Mouse (Mus musculus) forebrain, embryonic 15.5 days (tissue): ENCODE measurements around the gene Cdk17. TPM values are rescaled to one million over a fixed set of nuclear protein-coding genes. Genes with fewer than 3 reads are reported as not detected.

Source experiments
- ATAC-seq: fragments of 200-750 bp; cut with Nextera tagmentation; replicated peaks from 2 replicates; pipeline ENCODE4 v1.8.0; 2017; ENCODE audit warnings: mild to moderate bottlenecking, moderate TSS enrichment, moderate library complexity
- H3K27ac ChIP-seq: fragments of 300-500 bp; sonication (generic); replicated peaks from 2 replicates; pipeline ENCODE4 v1.5.1; 2015; ENCODE audit warnings: mild to moderate bottlenecking, inconsistent platforms
- H3K27me3 ChIP-seq: fragments of 300-500 bp; sonication (generic); 2 replicates; pipeline ENCODE4 v1.6.1; 2015; ENCODE audit warnings: inconsistent platforms
- H3K36me3 ChIP-seq: fragments of 300-500 bp; sonication (generic); 2 replicates; pipeline ENCODE4 v1.6.1; 2015; ENCODE audit warnings: mild to moderate bottlenecking, inconsistent platforms
- H3K4me1 ChIP-seq: fragments of 300-500 bp; sonication (generic); 2 replicates; pipeline ENCODE4 v1.6.1; 2015; ENCODE audit warnings: inconsistent platforms
- H3K4me2 ChIP-seq: fragments of 300-500 bp; sonication (generic); replicated peaks from 2 replicates; pipeline ENCODE4 v1.6.1; 2015; ENCODE audit warnings: mild to moderate bottlenecking, inconsistent platforms
- H3K4me3 ChIP-seq: fragments of 300-500 bp; sonication (generic); 2 replicates; pipeline ENCODE4 v1.5.1; 2015; ENCODE audit warnings: mild to moderate bottlenecking, inconsistent platforms
- H3K9ac ChIP-seq: fragments of 300-500 bp; sonication (generic); replicated peaks from 2 replicates; pipeline ENCODE4 v1.6.1; 2015; ENCODE audit warnings: mild to moderate bottlenecking, inconsistent platforms
- H3K9me3 ChIP-seq: fragments of 300-500 bp; sonication (generic); 2 replicates; pipeline ENCODE4 v1.6.1; 2016; ENCODE audit warnings: inconsistent platforms
- WGBS: fragments of 180-500 bp; shearing (Covaris S2); methylation state at CpG from one replicate; pipeline ENCODE4 v1.1.7; 2015; ENCODE audit warnings: mixed read lengths; 5-methylcytosine and 5-hydroxymethylcytosine counted together
- polyA plus RNA-seq: library from polyadenylated mRNA; unstranded; fragments of >200 nt; fragmentation: Nextera tagmentation; extraction: Ambion mirVana; gene quantifications from 2 replicates; pipeline ENCODE4 v1.2.1, GENCODE M21; 2015

Cdk17 gene
- polyA plus RNA-seq, 1 experiment from 2014 or later, result 57.3 TPM

- WGBS, result 89% methylated on average over 5 of the region's 5 CpGs
- H3K4me2 ChIP-seq, result no peak overlapping the region
- no peaks in the 10 kb centered on the region for H3K9me3 ChIP-seq
- no peaks in the 10 kb centered on the region for H3K27me3 ChIP-seq
- H3K4me1 ChIP-seq, result peaks cover 48% of the 10 kb centered on the region
- no peak overlapping the region for H3K4me3 ChIP-seq
- no peak overlapping the region for H3K9ac ChIP-seq
- no peak overlapping the region for H3K27ac ChIP-seq
- no peaks in the 10 kb centered on the region for H3K36me3 ChIP-seq
- no peak for ATAC-seq
These were observed 124.8 kb downstream of the Cdk17 start for GRCm38 (mm10) chr10:93285489-93285888.

DNA sequence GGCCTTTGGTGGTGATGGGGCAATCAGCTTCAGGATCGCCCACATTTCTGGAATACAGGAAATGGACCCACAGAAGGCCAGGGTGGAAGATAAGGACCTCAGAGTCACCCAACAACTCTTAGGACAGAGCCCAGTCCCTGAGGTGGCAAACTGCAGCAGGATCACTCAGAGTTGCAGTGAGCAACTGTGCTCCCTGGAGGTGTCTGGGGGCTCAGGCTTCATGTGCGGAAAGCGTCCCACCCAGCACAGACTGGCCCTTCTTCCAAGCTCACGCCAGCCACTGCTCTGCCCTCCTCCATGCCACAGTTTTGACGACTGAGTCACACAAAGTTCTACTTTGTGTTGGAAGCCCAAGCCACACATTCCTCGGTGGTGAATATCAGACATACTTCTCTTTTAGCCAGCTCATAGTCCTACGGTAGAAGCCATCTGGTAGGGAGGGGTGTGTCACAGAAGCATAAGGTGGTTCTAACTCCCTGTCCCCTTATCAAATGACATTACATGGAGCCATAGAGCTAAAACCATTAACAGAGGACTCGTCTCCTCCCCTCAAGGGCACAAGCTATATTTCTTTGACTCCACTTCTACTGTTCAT is 127.0 kb downstream of the Cdk17 start:
- Histone ChIP-seq H3K27me3 (no peaks in the 10 kb centered on the region), H3K27ac (no peak overlapping the region), H3K4me2 (no peak overlapping the region), H3K4me1 (peaks cover 35% of the 10 kb centered on the region), H3K4me3 (no peak overlapping the region), H3K9ac (no peak overlapping the region), H3K9me3 (no peaks in the 10 kb centered on the region), H3K36me3 (no peaks in the 10 kb centered on the region)
- no peak for ATAC-seq
- WGBS, result 90% methylated on average over 8 of the region's 8 CpGs

GRCm38 (mm10) chr10:93288336-93288735 is 127.7 kb downstream of the Cdk17 start:
- ATAC-seq, result no peak
- Histone ChIP-seq H3K27me3 (no peaks in the 10 kb centered on the region), H3K27ac (no peak overlapping the region), H3K9me3 (no peaks in the 10 kb centered on the region), H3K4me3 (no peak overlapping the region), H3K9ac (no peak overlapping the region), H3K4me2 (no peak overlapping the region), H3K36me3 (no peaks in the 10 kb centered on the region), H3K4me1 (peaks cover 28% of the 10 kb centered on the region)
- 53% methylated on average over 4 of the region's 4 CpGs for WGBS

- ATAC-seq, result 0 out of 2 replicates have a peak, but pooled peaks have one; percentile 12
- Histone ChIP-seq H3K36me3 (no peaks in the 10 kb centered on the region), H3K27ac (peak overlapping the region; percentile 32; the same call in 1 of the 2 replicates), H3K9ac (no peak overlapping the region), H3K4me2 (no peak overlapping the region), H3K9me3 (no peaks in the 10 kb centered on the region), H3K4me3 (no peak overlapping the region), H3K4me1 (peaks cover 27% of the 10 kb centered on the region), H3K27me3 (no peaks in the 10 kb centered on the region)
- WGBS, result 31% methylated on average over 6 of the region's 6 CpGs
These were observed 128.7 kb downstream of the Cdk17 start for GRCm38 (mm10) chr10:93289404-93289803.

DNA sequence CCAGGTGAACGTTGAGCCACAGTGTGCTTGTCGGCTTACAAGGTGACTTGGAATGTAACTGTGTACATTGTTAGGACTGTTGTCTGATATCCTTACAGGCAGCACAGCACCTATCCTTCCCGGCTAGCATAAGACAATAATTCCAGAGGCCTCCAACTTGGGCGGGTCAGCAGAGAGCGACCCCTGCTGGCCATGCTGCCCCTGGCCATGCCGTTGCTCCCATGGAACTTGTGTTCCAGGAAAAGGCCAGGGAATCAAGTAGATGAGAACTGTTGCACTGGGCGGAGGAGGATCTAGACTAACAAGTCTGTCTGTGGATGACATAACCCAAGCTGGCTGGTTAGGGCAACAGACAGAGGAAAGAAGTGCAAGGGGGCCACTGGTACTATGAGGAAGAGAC is 130.7 kb downstream of the Cdk17 start:
- Histone ChIP-seq H3K9me3 (no peaks in the 10 kb centered on the region), H3K4me2 (no peak overlapping the region), H3K36me3 (no peaks in the 10 kb centered on the region), H3K27me3 (no peaks in the 10 kb centered on the region), H3K9ac (no peak overlapping the region), H3K4me3 (no peak overlapping the region), H3K4me1 (peaks cover 34% of the 10 kb centered on the region), H3K27ac (no peak overlapping the region)
- 30% methylated on average over 7 of the region's 7 CpGs for WGBS
- ATAC-seq, result 0 out of 2 replicates have a peak, but pooled peaks have one; percentile 11

DNA sequence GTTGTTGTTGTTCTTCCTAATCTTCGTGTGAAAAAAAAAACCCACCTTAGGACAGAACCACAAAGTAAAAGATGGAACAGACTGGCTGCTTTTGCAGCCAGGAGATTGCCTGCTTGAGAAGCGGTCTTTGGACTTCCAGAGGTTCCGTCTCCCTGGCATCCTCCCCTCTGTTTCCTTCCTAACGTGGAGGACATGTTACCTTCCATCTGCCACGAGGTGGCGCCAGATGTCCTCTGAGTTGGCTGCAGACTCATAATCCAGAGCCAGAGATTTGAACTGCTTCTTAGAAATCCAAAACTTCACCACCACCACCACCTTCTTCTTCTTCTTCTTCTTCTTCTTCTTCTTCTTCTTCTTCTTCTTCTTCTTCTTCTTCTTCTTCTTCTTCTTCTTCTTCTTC is 131.2 kb downstream of the Cdk17 start:
- peaks cover 34% of the 10 kb centered on the region for H3K4me1 ChIP-seq
- H3K9me3 ChIP-seq, result no peaks in the 10 kb centered on the region
- H3K9ac ChIP-seq, result no peak overlapping the region
- no peak overlapping the region for H3K4me2 ChIP-seq
- no peaks in the 10 kb centered on the region for H3K27me3 ChIP-seq
- H3K36me3 ChIP-seq, result no peaks in the 10 kb centered on the region
- no peak overlapping the region for H3K27ac ChIP-seq
- H3K4me3 ChIP-seq, result no peak overlapping the region
- under 1% methylated on average over 6 of the region's 6 CpGs for WGBS
- ATAC-seq, result no peak; the same call in 1 of the 2 replicates

- Histone ChIP-seq H3K4me2 (no peak overlapping the region), H3K36me3 (no peaks in the 10 kb centered on the region)
- 88% methylated on average over 7 of the region's 7 CpGs for WGBS
These were observed 132.9 kb downstream of the Cdk17 start for GRCm38 (mm10) chr10:93293621-93294020.

GRCm38 (mm10) chr10:93294547-93295219 is 134.0 kb downstream of the Cdk17 start:
- H3K27me3 ChIP-seq, result no peaks in the 10 kb centered on the region
- H3K9ac ChIP-seq, result no peak overlapping the region
- H3K4me1 ChIP-seq, result peaks cover 18% of the 10 kb centered on the region
- H3K4me2 ChIP-seq, result no peak overlapping the region
- no peak overlapping the region for H3K27ac ChIP-seq
- no peaks in the 10 kb centered on the region for H3K36me3 ChIP-seq
- no peaks in the 10 kb centered on the region for H3K9me3 ChIP-seq
- ATAC-seq, result no peak
- WGBS, result 68% methylated on average over 20 of the region's 20 CpGs
- no peak overlapping the region for H3K4me3 ChIP-seq

More at GRCm38 (mm10) chr10:93293621-93294020, 132.9 kb downstream of the Cdk17 start:
- Histone ChIP-seq H3K27me3 (no peaks in the 10 kb centered on the region), H3K9ac (no peak overlapping the region), H3K27ac (no peak overlapping the region), H3K4me1 (peaks cover 28% of the 10 kb centered on the region), H3K4me3 (no peak overlapping the region), H3K9me3 (no peaks in the 10 kb centered on the region)
- ATAC-seq, result no peak

GRCm38 (mm10) chr10:93297774-93298173 is 137.1 kb downstream of the Cdk17 start:
- WGBS, result 35% methylated on average over 5 of the region's 5 CpGs
- H3K4me3 ChIP-seq, result no peak overlapping the region
- H3K27me3 ChIP-seq, result no peaks in the 10 kb centered on the region
- H3K4me2 ChIP-seq, result no peak overlapping the region
- no peaks in the 10 kb centered on the region for H3K9me3 ChIP-seq
- no peak overlapping the region for H3K9ac ChIP-seq
- H3K4me1 ChIP-seq, result peaks cover 9% of the 10 kb centered on the region
- no peaks in the 10 kb centered on the region for H3K36me3 ChIP-seq
- no peak overlapping the region for H3K27ac ChIP-seq
- no peak for ATAC-seq

DNA sequence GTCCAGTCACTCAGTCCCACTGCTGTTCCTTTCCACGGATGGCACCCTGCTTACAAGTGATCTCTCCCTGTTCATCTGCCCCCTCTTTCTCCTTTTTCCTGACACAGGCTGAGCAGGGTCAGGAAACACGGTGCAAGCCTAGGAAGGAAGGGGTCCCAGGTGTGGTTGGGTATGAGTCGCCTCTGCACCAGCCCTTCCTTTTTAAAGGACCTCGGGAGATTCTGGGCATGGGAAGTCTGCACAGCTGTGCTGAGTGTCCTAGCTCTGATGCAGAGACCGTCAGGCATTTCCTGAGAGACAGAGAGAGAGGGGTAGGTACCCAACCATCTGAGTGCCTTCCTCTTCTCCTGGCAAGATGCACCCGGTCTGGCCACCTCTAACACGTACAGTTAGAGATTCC is 137.5 kb downstream of the Cdk17 start:
- H3K9ac ChIP-seq, result no peak overlapping the region
- 60% methylated on average over 7 of the region's 7 CpGs for WGBS
- no peaks in the 10 kb centered on the region for H3K36me3 ChIP-seq
- no peak overlapping the region for H3K27ac ChIP-seq
- no peaks in the 10 kb centered on the region for H3K27me3 ChIP-seq
- no peak for ATAC-seq
- H3K4me3 ChIP-seq, result no peak overlapping the region
- peaks cover 9% of the 10 kb centered on the region for H3K4me1 ChIP-seq
- H3K4me2 ChIP-seq, result no peak overlapping the region
- no peaks in the 10 kb centered on the region for H3K9me3 ChIP-seq

- Histone ChIP-seq H3K9ac (no peak overlapping the region), H3K4me1 (no peaks in the 10 kb centered on the region), H3K4me3 (no peak overlapping the region), H3K27ac (no peak overlapping the region), H3K4me2 (no peak overlapping the region), H3K36me3 (no peaks in the 10 kb centered on the region), H3K27me3 (no peaks in the 10 kb centered on the region), H3K9me3 (no peaks in the 10 kb centered on the region)
- 81% methylated on average over 8 of the region's 8 CpGs for WGBS
- ATAC-seq, result no peak
These were observed 141.2 kb downstream of the Cdk17 start for GRCm38 (mm10) chr10:93301831-93302230.

DNA sequence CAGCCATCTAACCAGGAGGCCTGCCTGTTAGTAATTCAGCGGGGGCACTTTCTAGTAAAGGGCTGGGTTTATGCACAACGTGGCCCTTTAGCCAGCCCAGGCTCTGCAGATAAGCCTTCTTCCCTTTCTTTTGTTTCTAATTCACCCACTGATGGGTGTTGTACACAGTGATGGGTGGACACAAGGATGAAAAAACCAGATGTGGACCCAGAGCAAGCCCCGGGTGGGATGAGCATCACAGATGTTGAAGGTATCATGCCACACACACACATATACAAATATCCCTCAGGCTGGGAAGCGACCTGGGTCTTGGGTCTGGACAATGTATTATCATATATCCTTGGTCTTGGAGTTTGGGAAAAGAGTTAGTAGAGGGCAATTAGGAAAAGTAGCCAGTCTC is 142.6 kb downstream of the Cdk17 start:
- no peak for ATAC-seq
- H3K4me3 ChIP-seq, result no peak overlapping the region
- H3K4me1 ChIP-seq, result no peaks in the 10 kb centered on the region

More for the DNA sequence above, 142.6 kb downstream of the Cdk17 start:
- Histone ChIP-seq H3K36me3 (no peaks in the 10 kb centered on the region), H3K27ac (no peak overlapping the region), H3K9me3 (no peaks in the 10 kb centered on the region), H3K9ac (no peak overlapping the region), H3K4me2 (no peak overlapping the region), H3K27me3 (no peaks in the 10 kb centered on the region)
- 77% methylated on average over 4 of the region's 4 CpGs for WGBS
